Mouse (Mus musculus) lung, postnatal 25 days (tissue): ENCODE results near the gene Pkn2.

Source experiments
- DNase-seq: peaks from one replicate; pipeline ENCODE4 v3.0.0; 2022; ENCODE audit warnings: low spot score

The Pkn2 gene

GRCm38 (mm10) chr3:142834024-142834423, 47.8 kb downstream of the Pkn2 start:
- DNase-seq: no peak

- DNase-seq: no peak
Measured at GRCm38 (mm10) chr3:142832910-142833309, 48.9 kb downstream of the Pkn2 start.

GRCm38 (mm10) chr3:142826449-142827146, 55.2 kb downstream of the Pkn2 start:
- DNase-seq: no peak

- no peak for DNase-seq
Measured at GRCm38 (mm10) chr3:142823606-142824005, 58.2 kb downstream of the Pkn2 start.

- no peak for DNase-seq
Measured at GRCm38 (mm10) chr3:142817506-142817905, 64.3 kb downstream of the Pkn2 start.

GRCm38 (mm10) chr3:142811582-142811981, 70.2 kb downstream of the Pkn2 start:
- DNase-seq: no peak

- no peak for DNase-seq
Measured at GRCm38 (mm10) chr3:142795587-142795986, 86.2 kb downstream of the Pkn2 start.

GRCm38 (mm10) chr3:142786423-142787072, 95.3 kb downstream of the Pkn2 start:
- DNase-seq: no peak

GRCm38 (mm10) chr3:142777227-142777626, 104.6 kb downstream of the Pkn2 start:
- DNase-seq: no peak

GRCm38 (mm10) chr3:142773538-142774191, 108.1 kb downstream of the Pkn2 start:
- no peak for DNase-seq

GRCm38 (mm10) chr3:142770518-142770917, 111.3 kb downstream of the Pkn2 start:
- DNase-seq: no peak

GRCm38 (mm10) chr3:142768498-142768897, 113.3 kb downstream of the Pkn2 start:
- no peak for DNase-seq

GRCm38 (mm10) chr3:142765778-142766165, 116.0 kb downstream of the Pkn2 start:
- no peak for DNase-seq

GRCm38 (mm10) chr3:142764995-142765777, 116.6 kb downstream of the Pkn2 start, which contains the start of gene Gtf2b:
TSS of gene Gtf2b (plus strand) at chr3:142765045.
- peak; percentile 94 for DNase-seq

GRCm38 (mm10) chr3:142760356-142760755, 121.4 kb downstream of the Pkn2 start:
- DNase-seq: no peak

- DNase-seq: no peak
Measured at GRCm38 (mm10) chr3:142758593-142758992, 123.2 kb downstream of the Pkn2 start.

GRCm38 (mm10) chr3:142757841-142758240, 124.0 kb downstream of the Pkn2 start:
- no peak for DNase-seq

- no peak for DNase-seq
Measured at GRCm38 (mm10) chr3:142755132-142755867, 126.5 kb downstream of the Pkn2 start.

- no peak for DNase-seq
Measured at GRCm38 (mm10) chr3:142749131-142749530, 132.7 kb downstream of the Pkn2 start.

- DNase-seq: no peak
Measured at GRCm38 (mm10) chr3:142747673-142748072, 134.1 kb downstream of the Pkn2 start.

GRCm38 (mm10) chr3:142745076-142745475, 136.7 kb downstream of the Pkn2 start:
- no peak for DNase-seq
